Mouse (Mus musculus): ENCODE results near the gene Ddc.

GRCm38 (mm10) chr11:11895479-11895878 is 2.5 kb downstream of the Ddc start:
- TF ChIP-seq CTCF (IDR thresholded peaks at IDR 0.05; ENCODE audit: low read depth) = no peak
- no peak for TF ChIP-seq EP300 (IDR thresholded peaks at IDR 0.05; ENCODE audit: low read depth)
